Mouse (Mus musculus) cerebellum, postnatal 36 days (tissue): ENCODE measurements around the gene Ifngr2.
A peak's percentile ranks its signal among the peaks of the same experiment; 100 is the strongest.

ENCODE experiments used
- DNase-seq, 2 experiments: peaks; one replicate each; pipeline ENCODE4 v3.0.0; 2021 to 2022; ENCODE audit warnings: mixed read lengths in 2 of 2

The Ifngr2 gene

GRCm38 (mm10) chr16:91566002-91566401 is 19.1 kb downstream of the Ifngr2 start:
- DNase-seq: no peak

- no peak for DNase-seq
These were observed 22.1 kb downstream of the Ifngr2 start for GRCm38 (mm10) chr16:91568960-91569359.

DNA sequence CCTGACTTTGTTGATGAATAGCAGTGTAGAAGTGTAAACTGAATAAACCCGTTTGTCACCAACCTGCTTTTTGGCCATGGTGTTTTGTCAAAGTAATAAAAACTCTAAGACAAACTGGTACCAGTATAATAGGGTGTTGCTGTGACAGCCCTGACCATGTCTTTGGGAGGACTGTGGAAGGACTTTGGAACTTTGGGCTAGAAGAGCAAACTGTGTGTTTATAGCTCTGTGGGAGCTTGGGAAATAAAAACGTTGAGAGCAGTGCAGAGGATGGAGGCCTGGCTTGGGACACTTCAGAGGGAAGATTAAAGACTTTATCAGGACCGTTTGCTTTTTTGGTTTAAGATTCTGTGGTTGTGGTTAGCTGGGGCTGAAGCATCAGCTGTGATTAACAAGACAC is 24.2 kb downstream of the Ifngr2 start:
- no peak for DNase-seq

DNA sequence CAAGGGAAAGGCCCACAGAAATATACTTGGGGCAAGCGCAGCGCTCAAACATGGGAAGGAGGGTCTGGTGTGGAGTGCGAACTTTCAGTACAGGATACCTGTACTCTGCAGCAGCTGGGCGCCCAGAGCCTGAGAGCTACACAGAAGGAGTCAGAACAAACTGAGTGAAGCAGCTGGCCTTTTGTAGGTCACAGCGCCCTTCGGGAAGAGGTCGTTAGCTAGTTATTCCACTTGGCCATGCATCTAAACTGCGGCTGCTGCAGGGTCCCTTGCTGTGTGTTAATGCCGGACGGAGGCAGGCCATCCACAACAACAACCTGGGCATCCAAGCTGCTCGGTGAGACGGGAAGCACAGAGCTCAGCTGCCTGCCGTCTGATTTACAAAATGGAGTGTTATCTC is 28.3 kb downstream of the Ifngr2 start:
- DNase-seq: no peak

- DNase-seq: peak; percentile 18 to 26
These were observed 32.3 kb downstream of the Ifngr2 start for GRCm38 (mm10) chr16:91578980-91579720.

DNA sequence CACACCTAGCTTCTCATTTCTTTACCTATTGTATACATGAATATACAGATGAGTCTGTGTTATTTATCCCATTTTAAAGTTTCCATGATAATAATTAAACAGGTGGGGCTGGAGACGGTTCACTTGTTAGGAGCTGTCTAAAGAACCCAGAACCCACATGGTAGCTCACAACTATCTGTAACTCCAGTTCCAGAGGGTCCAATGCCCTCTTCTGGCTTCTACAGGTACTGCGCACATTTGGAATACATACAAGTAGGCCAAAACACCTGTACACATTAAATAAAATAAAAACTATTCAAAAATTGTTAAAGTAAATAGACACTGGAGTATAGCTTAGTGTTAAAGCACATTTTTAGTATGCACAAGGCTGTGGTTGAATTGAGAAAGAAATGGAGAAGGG is 35.4 kb downstream of the Ifngr2 start:
- DNase-seq: peak in 1 of 2 experiments; percentile 36

GRCm38 (mm10) chr16:91585617-91586016 is 38.7 kb downstream of the Ifngr2 start:
- no peak for DNase-seq

DNA sequence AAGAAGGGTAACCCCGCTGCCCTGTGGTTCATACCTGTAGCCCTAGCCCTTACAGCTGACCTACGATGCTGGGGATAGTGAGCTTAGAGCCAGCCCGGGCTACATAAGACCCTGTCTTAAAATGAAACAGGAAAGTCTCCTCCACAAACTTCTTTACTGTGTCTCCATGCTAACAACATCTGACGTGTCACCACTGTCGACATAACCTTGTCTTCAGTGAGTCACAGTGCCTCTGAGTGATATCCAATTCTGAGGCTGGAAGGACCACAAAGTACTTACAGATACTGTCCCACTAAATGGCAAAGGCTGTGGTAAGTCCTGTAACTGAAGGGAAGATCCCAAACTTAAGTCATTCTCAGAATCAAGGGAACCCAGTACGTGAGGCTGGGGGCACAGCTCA is 39.4 kb downstream of the Ifngr2 start:
- DNase-seq: no peak

GRCm38 (mm10) chr16:91587730-91588453 is 41.0 kb downstream of the Ifngr2 start:
- no peak for DNase-seq

DNA sequence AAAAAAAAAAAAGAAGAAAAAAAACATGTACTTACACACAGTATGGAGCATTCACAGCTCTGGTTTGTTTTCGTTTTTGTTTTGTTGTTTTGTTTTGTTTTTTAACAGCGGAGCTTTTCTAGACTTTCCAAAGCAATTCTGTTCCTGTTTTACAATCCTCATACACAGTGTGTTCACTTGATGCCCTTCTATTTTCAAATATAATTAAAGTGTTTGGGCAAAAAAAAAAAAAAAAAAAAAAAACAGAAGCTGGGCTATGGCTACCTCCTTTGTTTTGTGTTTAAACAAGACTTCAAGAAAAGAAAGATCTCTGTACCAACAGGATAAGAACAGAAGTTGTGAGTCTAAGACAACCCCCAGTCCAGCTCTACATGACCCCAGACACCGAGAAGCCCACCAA is 41.8 kb downstream of the Ifngr2 start:
- no peak for DNase-seq

- DNase-seq: no peak
These were observed 45.3 kb downstream of the Ifngr2 start for GRCm38 (mm10) chr16:91592162-91592561.

DNA sequence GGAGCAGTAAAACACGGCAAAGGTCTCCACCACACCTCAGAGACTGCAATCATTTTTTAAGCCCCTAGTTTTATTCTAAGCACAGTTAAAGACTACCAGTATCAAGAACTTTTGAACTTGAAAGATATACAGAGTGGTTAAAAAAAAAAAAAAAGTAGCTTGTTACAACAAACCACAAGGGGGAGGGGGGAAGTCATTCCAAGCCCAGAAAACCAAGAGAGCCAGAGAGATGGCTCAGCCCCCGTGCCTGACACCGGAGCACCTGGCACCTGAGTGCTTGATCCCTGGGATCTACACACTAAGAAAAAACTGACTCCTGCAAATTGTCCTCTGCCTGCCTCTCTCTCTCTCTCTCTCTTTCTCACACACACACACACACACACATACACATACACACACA is 46.4 kb downstream of the Ifngr2 start:
- no peak for DNase-seq

DNA sequence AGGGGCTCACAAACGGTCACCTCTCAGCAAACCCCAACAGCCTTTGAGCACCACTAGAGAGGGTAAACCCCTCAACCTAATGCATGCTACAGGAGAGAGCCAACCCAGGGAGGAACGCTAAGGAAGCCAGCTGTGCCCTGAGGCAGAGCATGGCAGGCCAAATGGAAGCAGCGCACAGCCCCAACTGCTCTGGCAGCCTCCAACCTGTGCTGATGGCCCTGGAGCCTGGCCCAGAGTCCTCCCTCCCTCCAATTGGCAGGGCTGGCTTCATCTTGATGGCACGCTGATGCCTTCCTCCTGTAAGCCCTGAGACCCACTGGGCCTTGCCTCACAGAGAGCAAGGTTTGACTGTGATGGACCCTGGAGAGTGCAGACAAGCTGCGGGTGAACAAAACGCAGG is 48.2 kb downstream of the Ifngr2 start:
- DNase-seq: peak; percentile 74 to 82

DNA sequence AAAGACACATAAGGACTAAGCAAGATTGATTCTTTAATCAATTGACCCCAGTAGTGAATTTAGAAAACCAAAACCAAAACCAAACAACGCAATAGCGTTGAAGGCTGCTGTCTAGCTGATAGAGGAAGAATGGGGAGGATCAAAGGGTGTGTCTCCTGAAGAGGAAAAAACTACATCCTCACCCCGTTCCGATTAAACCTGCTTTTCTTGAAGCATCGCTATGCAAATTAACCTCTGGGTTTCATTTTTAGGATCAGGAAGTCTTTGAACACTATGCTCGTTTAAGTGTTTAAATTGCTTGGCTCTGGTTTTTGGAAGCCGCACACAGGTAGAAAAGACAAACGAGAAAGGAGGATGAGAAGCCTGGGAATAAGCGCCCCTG is 49.5 kb downstream of the Ifngr2 start:
- no peak for DNase-seq

- peak in 1 of 2 experiments; percentile 33 for DNase-seq
These were observed 50.2 kb downstream of the Ifngr2 start for GRCm38 (mm10) chr16:91596779-91597671.

GRCm38 (mm10) chr16:91597672-91598010 is 50.8 kb downstream of the Ifngr2 start, which contains the start of gene Tmem50b:
Gene Tmem50b, minus strand, starts transcription at chr16:91597800.
- peak; percentile 99 to 100 for DNase-seq

DNA sequence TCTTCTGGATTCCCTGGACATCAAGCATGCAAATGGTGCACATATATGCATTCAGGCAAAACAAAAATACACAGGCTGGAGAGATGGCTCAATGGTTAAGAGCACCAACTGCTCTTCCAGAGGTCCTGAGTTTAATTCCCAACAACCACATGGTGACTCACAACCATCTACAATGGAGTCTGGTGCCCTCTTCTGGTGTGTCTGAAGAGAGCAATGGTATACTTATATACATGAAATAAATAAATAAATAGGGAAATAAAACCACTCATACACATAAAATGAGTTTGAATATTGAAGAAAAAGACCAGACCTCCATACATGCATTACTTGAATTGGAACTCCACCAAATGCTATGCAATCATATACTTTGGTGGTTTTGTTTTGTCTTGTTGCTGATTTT is 52.4 kb downstream of the Ifngr2 start:
- DNase-seq: no peak

DNA sequence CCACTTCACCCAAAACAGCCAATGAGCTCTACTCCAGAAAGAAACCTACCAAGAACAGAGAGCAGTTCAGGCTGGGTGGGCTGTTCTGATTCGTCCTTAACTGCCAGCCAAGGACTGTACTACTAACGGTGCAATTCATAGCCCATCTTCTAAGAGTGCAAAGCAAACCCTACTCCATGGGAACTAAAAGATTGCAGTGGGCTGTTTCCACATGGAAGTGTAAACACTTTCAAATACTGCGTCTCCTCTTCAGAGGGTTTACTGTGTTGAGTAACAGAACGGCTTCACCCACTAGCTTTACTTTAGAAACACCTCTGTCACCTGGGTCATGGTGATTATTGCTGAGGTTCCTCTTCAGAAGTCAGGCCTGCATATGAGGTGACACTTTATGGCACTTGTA is 54.2 kb downstream of the Ifngr2 start:
- no peak for DNase-seq

DNA sequence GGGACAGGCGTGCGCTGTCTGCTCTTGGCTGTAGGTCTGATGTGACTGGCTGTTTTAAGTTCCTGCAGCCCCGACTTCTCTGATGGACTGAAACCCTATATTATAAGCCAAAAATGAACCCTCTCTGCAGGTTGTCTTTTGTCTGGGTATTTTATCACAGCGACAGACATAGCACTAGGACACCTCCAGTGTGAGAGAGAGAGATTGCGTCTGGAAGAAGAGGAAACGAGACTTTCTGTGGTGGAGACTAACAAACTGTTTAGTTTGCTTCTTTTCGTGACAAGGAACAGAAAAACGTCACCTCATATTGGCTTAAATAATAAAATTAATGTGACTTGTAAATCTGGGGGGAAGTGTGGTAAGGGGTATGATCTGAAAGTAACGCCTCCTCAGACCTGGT is 54.8 kb downstream of the Ifngr2 start:
- DNase-seq: no peak

DNA sequence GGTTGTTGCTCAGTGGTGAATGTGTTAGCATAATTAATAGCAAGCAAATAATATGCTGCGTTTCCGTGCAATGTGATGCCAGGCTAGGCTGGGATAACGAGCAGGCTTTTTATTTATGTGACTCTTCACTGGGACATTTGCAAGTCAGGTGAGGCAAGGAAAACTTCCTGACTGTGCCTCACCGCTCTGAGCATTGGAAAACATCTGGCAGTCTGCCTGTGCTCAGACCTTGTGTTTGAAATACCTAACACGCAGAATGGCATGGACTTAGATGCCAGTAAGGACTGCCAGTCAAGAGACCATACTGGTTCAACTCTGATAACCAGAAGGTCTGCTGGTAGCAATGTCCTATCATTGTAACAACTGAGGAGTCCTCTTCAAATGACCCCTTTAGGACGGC is 58.3 kb downstream of the Ifngr2 start:
- DNase-seq: no peak

DNA sequence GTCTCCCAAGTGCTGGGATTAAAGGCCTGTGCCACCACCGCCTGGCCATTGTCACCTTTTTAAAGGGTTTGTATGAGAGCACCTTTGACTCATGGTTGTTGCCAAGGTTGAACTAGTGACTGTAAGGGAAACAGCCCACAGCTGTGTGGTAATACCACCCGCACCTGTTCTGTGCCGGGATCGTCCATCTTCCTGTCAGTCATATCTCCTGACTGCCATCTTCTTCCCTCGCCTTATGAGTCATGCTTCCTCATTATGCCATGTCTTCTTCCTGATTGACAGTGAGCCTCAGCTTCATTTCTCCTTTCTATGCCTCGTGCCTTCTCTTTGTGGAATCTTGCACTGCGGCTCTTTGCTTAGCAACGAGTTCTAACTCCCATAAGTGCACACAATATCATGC is 60.1 kb downstream of the Ifngr2 start:
- DNase-seq: no peak

- no peak for DNase-seq
These were observed 62.8 kb downstream of the Ifngr2 start for GRCm38 (mm10) chr16:91609501-91610245.

DNA sequence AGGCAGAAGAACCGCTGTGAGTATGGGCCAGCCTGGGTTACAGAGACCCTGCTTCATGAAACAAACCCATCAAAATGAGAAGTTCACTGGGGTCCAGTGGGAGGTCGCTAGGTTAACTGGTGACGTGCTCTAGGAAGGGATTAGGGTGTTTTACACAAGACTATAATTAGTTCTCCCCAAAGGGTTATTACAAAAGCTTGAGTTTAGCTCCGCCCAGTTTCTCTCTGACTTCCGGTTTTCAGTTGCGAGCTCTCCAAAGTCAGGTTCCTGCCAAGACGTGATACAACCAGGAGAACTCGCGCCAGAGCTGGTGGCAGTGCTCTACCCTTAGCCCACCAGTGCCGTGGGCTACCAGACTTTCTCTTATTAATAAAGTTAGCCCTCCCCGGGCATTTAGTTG is 64.4 kb downstream of the Ifngr2 start:
- DNase-seq: no peak
